Mouse (Mus musculus): ENCODE data around the gene Rims4.

- TF ChIP-seq CTCF (IDR thresholded peaks at IDR 0.05; ENCODE audit: low read depth, low read length): no peak
- TF ChIP-seq GATA1 (IDR thresholded peaks at IDR 0.05; ENCODE audit: borderline replicate concordance, low read length): no peak
- TF ChIP-seq POLR2AphosphoS5 (IDR thresholded peaks at IDR 0.05; ENCODE audit: insufficient replicate concordance, low read depth, low read length): no peak
- no peak for TF ChIP-seq GATA2 (IDR thresholded peaks at IDR 0.05; ENCODE audit: borderline replicate concordance, low read depth, low read length)
- TF ChIP-seq TAL1 (conservative IDR thresholded peaks at IDR 0.05; ENCODE audit: low read depth, low read length): no peak
These were observed 53.2 kb downstream of the Rims4 start for GRCm38 (mm10) chr2:163865311-163865710.

Measured in G1E (cell line).